Mouse (Mus musculus) hematopoietic stem cell, adult 5-6 weeks (primary cell): ENCODE data around the gene Fancc. TPM values are rescaled to one million over a fixed set of nuclear protein-coding genes. Genes with fewer than 3 reads are reported as not detected.

Experiments used
- ATAC-seq, 2 experiments: fragments of 125-278 bp in 1 of 2; replicated peaks in 1 of 2; 2 replicates each; pipeline ENCODE4 v1.8.0; 2016 to 2017; ENCODE audit warnings: inconsistent platforms in 2 of 2, mild to moderate bottlenecking in 2 of 2, moderate number of reproducible peaks in 2 of 2, low read depth in 1 of 2, moderate TSS enrichment in 1 of 2; ENCODE audit not compliant: low FRiP score in 2 of 2, poor library complexity in 2 of 2, severe bottlenecking in 2 of 2, insufficient read depth in 1 of 2, low TSS enrichment in 1 of 2
- total RNA-seq: library from RNA; stranded (forward); fragments of 172-1452, 232-1000 nt; gene quantifications from 2 replicates; pipeline ENCODE4 v1.2.3, GENCODE M21; 2017

The Fancc gene
- total RNA-seq, 1 experiment from 2014 or later: 21.0 TPM

- no peak for ATAC-seq
These were observed 27.0 kb upstream of the Fancc start for GRCm38 (mm10) chr13:63524061-63524460.

GRCm38 (mm10) chr13:63522832-63523231 is 25.8 kb upstream of the Fancc start:
- ATAC-seq: no peak

- ATAC-seq: no peak
These were observed 23.0 kb upstream of the Fancc start for GRCm38 (mm10) chr13:63520110-63520509.

GRCm38 (mm10) chr13:63516535-63516934 is 19.5 kb upstream of the Fancc start:
- no peak for ATAC-seq

- ATAC-seq: no peak
These were observed 18.5 kb upstream of the Fancc start for GRCm38 (mm10) chr13:63515542-63515941.

GRCm38 (mm10) chr13:63514931-63515360 is 17.9 kb upstream of the Fancc start:
- no peak for ATAC-seq

- no peak for ATAC-seq
These were observed 16.5 kb upstream of the Fancc start for GRCm38 (mm10) chr13:63513374-63514098.

GRCm38 (mm10) chr13:63512411-63512810 is 15.3 kb upstream of the Fancc start:
- ATAC-seq: no peak

GRCm38 (mm10) chr13:63507821-63508220 is 10.7 kb upstream of the Fancc start:
- ATAC-seq: no peak

- no peak for ATAC-seq
These were observed 10.0 kb upstream of the Fancc start for GRCm38 (mm10) chr13:63507001-63507556.

GRCm38 (mm10) chr13:63506364-63506763 is 9.3 kb upstream of the Fancc start:
- ATAC-seq: no peak

GRCm38 (mm10) chr13:63502391-63502790 is 5.3 kb upstream of the Fancc start:
- no peak for ATAC-seq

GRCm38 (mm10) chr13:63499489-63499888 is 2.4 kb upstream of the Fancc start:
- ATAC-seq: no peak

GRCm38 (mm10) chr13:63487707-63488042 is 9.4 kb downstream of the Fancc start:
- no peak for ATAC-seq

GRCm38 (mm10) chr13:63486791-63487706 is 10.0 kb downstream of the Fancc start:
- no peak for ATAC-seq

GRCm38 (mm10) chr13:63475356-63475755 is 21.7 kb downstream of the Fancc start:
- ATAC-seq: no peak

- ATAC-seq: no peak
These were observed 44.2 kb downstream of the Fancc start for GRCm38 (mm10) chr13:63452898-63453297.

- no peak for ATAC-seq
These were observed 45.9 kb downstream of the Fancc start for GRCm38 (mm10) chr13:63451140-63451539.
